ENCODE assay signal across 8 mouse cellular contexts in the genomic region with DNA sequence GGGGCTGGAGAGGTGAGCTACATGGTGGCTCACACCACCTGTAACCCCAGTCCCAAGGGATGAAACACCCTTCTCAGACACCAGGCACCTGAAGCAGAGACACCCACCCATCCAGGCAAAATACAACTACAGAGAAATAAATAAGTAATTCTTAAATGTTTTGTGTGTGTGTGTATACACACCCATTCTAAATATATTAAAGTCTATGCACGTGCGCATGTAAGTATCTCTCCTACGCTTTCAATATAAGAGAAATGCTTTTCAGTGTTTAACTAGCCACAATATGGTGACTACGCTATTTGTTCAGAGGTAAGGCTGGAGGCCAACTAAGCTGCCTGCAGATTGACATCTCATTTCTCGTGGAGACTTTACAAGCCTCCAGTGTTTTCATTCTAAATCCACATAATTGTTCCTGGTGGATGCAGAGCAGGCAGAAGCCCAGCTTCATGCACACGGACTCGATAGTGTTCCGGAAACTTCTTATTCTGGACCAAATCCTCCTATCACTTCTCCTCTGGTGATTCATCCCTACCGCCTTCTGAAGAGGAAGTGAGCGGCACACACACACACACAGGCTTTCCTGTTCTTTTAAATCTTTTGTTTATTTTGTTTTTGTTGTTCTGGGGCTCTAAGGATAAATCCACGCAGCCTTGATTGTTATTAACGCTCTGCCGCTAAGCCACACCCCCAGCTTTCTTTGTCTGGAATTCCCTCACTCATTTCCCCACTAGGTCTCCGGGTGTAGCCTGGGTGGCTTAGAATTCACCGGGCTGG. TPM values are rescaled to one million over a fixed set of nuclear protein-coding genes. Genes with fewer than 3 reads are reported as not detected.
DNase-seq lines count a peak whose midpoint lies in the region; ATAC-seq and TF ChIP-seq lines count a peak whose summit lies in the region.

No protein-coding gene starts in this region.

- H3K4me2 ChIP-seq in heart, embryonic 16.5 days (ENCODE audit: low read depth, low read length) = peak overlapping the region; percentile 32; the same call in 1 of the 2 replicates

- no peaks in the 10 kb centered on the region for H3K36me3 ChIP-seq in liver, adult 2 months (ENCODE audit: control insufficient read depth, insufficient read depth, low read length)
- no peaks in the 10 kb centered on the region for H3K36me3 ChIP-seq in heart, embryonic 16.5 days (ENCODE audit: control insufficient read depth, insufficient read depth)

- H3K27ac ChIP-seq in liver, adult 2 months (replicated peaks; ENCODE audit: insufficient read depth, low read depth, low read length) = no peak overlapping the region; the same call in 1 of the 2 replicates
- peak overlapping the region; percentile 94 for H3K27ac ChIP-seq in bone marrow macrophage, adult 2 months (ENCODE audit: insufficient read depth, low read depth, low read length)
- peak overlapping the region; percentile 58 for H3K27ac ChIP-seq in heart, embryonic 16.5 days (ENCODE audit: low read length)
- no peak overlapping the region for H3K27ac ChIP-seq in cerebellum, adult 2 months (ENCODE audit: insufficient read depth, low read length)

- 60% methylated on average over 15 of the region's 15 CpGs for WGBS in liver, adult 2 months
- 43% methylated on average over 15 of the region's 15 CpGs for WGBS in heart, embryonic 16.5 days
- 51% methylated on average over 15 of the region's 15 CpGs for WGBS in cerebellum, adult 2 months

- no peaks in the 10 kb centered on the region for H3K9me3 ChIP-seq in heart, embryonic 16.5 days (replicated peaks; ENCODE audit: control insufficient read depth, low read length)

- no peak overlapping the region for H3K9ac ChIP-seq in liver, adult 2 months (ENCODE audit: low read depth, low read length)
- no peak overlapping the region for H3K9ac ChIP-seq in heart, embryonic 16.5 days (ENCODE audit: low read length)

- TF ChIP-seq CTCF in liver, adult 2 months (IDR thresholded peaks at IDR 0.05; ENCODE audit: low read depth, low read length) = no peak
- no peak for TF ChIP-seq CTCF in bone marrow macrophage, adult 2 months (IDR thresholded peaks at IDR 0.05; ENCODE audit: low read depth, low read length)
- TF ChIP-seq CTCF in cerebellum, adult 2 months (IDR thresholded peaks at IDR 0.05; ENCODE audit: borderline replicate concordance, insufficient read depth, low read depth, low read length) = no peak

- H3K79me2 ChIP-seq in liver, adult 2 months (ENCODE audit: control insufficient read depth, insufficient read depth, low read length) = no peaks in the 10 kb centered on the region

- peaks cover 5% of the 10 kb centered on the region; the same call in 1 of the 2 replicates for H3K4me1 ChIP-seq in liver, adult 2 months (ENCODE audit: control insufficient read depth, insufficient read depth, low read length)
- H3K4me1 ChIP-seq in bone marrow macrophage, adult 2 months (ENCODE audit: control insufficient read depth, insufficient read depth, low read length) = peaks cover 36% of the 10 kb centered on the region
- H3K4me1 ChIP-seq in heart, embryonic 16.5 days (ENCODE audit: control insufficient read depth, insufficient read depth, low read length) = peaks cover 10% of the 10 kb centered on the region
- H3K4me1 ChIP-seq in cerebellum, adult 2 months (ENCODE audit: control insufficient read depth, insufficient read depth, low read length) = no peaks in the 10 kb centered on the region

- no peak for TF ChIP-seq POLR2A in liver, adult 2 months (IDR thresholded peaks at IDR 0.05; ENCODE audit: extremely low read depth, insufficient read depth, low read length)
- no peak for TF ChIP-seq POLR2A in bone marrow macrophage, adult 2 months (IDR thresholded peaks at IDR 0.05; ENCODE audit: borderline replicate concordance, low read depth, low read length)
- TF ChIP-seq POLR2A in cerebellum, adult 2 months (IDR thresholded peaks at IDR 0.05; ENCODE audit: borderline replicate concordance, insufficient read depth, low read length) = no peak

- ATAC-seq in heart, embryonic 16.5 days (replicated peaks; ENCODE audit: extremely low read depth, insufficient read depth, low FRiP score) = peak; percentile 28; the same call in 1 of the 2 replicates
- 0 out of 2 replicates have a peak, but pooled peaks have one; percentile 42 for ATAC-seq in monocyte, adult 5-6 weeks (replicated peaks; ENCODE audit: insufficient number of reproducible peaks, low FRiP score, low TSS enrichment, poor library complexity, severe bottlenecking)

- no peaks in the 10 kb centered on the region for H3K27me3 ChIP-seq in liver, adult 2 months (ENCODE audit: control insufficient read depth, insufficient read depth, low read length)
- no peaks in the 10 kb centered on the region for H3K27me3 ChIP-seq in heart, embryonic 16.5 days (ENCODE audit: control insufficient read depth, insufficient read depth, low read length)
- H3K27me3 ChIP-seq in cerebellum, adult 2 months (ENCODE audit: control insufficient read depth, insufficient read depth, low read length) = no peaks in the 10 kb centered on the region

- H3K4me3 ChIP-seq in liver, adult 2 months (ENCODE audit: insufficient read depth, low read depth, low read length) = no peak overlapping the region
- H3K4me3 ChIP-seq in bone marrow macrophage, adult 2 months (ENCODE audit: insufficient read depth, low read length) = no peak overlapping the region
- H3K4me3 ChIP-seq in heart, embryonic 16.5 days (ENCODE audit: low read length) = no peak overlapping the region
- H3K4me3 ChIP-seq in cerebellum, adult 2 months (replicated peaks; ENCODE audit: insufficient read depth, low read depth, low read length) = no peak overlapping the region

- peak; percentile 25 for DNase-seq in liver, adult 2 months (ENCODE audit: extremely low read depth, low read depth, low spot score)
- no peak for DNase-seq in liver
- DNase-seq in adrenal gland, postnatal 25 days = no peak
- DNase-seq in cerebellum, adult 2 months = no peak
- no peak for DNase-seq in left cerebral cortex, postnatal 10 days (ENCODE audit: extremely low spot score in 1 of 2, low spot score in 2 of 2)

- intact Hi-C loops in left cerebral cortex, postnatal 10 days (cut with DNase I) = no loop called here

RNA-seq across cellular contexts. Expression of a gene that starts 12.1 kb away (rescaled TPM):
- 4.2 and 5.6 TPM in 2 replicates for total RNA-seq in liver, adult 2 months (2014; rRNA removed)
- polyA plus RNA-seq in liver, adult 2 months (2012; rRNA removed) = 2.4 and 2.9 TPM in 2 replicates
- 44.0 and 45.3 TPM in 2 replicates for polyA plus RNA-seq in bone marrow macrophage, adult 2 months (2012; ENCODE audit: insufficient read depth, insufficient read length, missing spikeins)
- polyA plus RNA-seq in heart, embryonic 16.5 days (2015; fragmentation: Nextera tagmentation; extraction: Ambion mirVana) = 3.2 and 3.6 TPM in 2 replicates
- total RNA-seq in monocyte, adult 5-6 weeks (2017) = 28.3 to 57.4 TPM (median 42.9 TPM) in 3 replicates
- total RNA-seq in adrenal gland, postnatal 25 days (2021) = 27.3 and 32.8 TPM in 2 replicates
- 0.93 and 0.98 TPM in 2 replicates for polyA plus RNA-seq in cerebellum, adult 2 months (2012; rRNA removed)
- 1 to 10 TPM; 4.1 TPM for total RNA-seq in left cerebral cortex, postnatal 10 days (2021)

Comparison
In these comparisons a context has a peak if more than half of its experiments do, and no peak if none do; other contexts are left out.
1. H3K27ac ChIP-seq: peak in bone marrow macrophage, adult 2 months (single experiment) and heart, embryonic 16.5 days (single experiment); none in liver, adult 2 months (single experiment) and cerebellum, adult 2 months (single experiment).